Mouse (Mus musculus): ENCODE measurements around the gene Rasl12. TPM values are rescaled to one million over a fixed set of nuclear protein-coding genes. Genes with fewer than 3 reads are reported as not detected.

Rasl12 gene
- polyA plus RNA-seq, 1 experiment: 81.4 TPM

DNA sequence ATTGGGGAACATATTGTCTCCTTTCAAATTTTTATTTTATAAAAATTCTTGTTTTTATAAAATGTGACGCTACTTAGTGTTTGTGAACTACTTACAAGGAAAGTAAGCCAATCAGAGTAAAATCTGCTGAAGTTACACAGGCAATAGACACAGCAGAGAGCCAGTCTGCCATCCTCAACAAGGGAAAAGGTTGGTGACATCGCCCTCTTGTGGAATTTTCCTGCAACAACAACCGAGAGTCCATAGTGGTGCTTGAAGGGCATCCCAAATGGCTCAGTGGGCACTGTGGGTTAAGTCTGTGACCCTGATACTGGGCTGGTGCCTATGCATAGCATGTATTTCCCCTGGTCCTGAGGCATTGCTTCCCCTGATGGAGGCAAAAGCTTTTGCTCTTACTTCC lies 33.9 kb downstream of the Rasl12 start:
- 2% methylated on average over 3 of the region's 3 CpGs for WGBS
- no peak overlapping the region for H3K4me3 ChIP-seq (replicated peaks; ENCODE audit: extremely low read depth, low read depth, low read length)
- DNase-seq: peak; percentile 79
- H3K4me1 ChIP-seq (ENCODE audit: control insufficient read depth, insufficient read depth, low read length): peaks cover 2% of the 10 kb centered on the region; the same call in 1 of the 2 replicates
- TF ChIP-seq POLR2A (IDR thresholded peaks at IDR 0.05; ENCODE audit: borderline replicate concordance, extremely low read depth, low read depth, low read length): no peak
- peak; percentile 73 for TF ChIP-seq CTCF (IDR thresholded peaks at IDR 0.05; ENCODE audit: insufficient read depth, low read length)

DNA sequence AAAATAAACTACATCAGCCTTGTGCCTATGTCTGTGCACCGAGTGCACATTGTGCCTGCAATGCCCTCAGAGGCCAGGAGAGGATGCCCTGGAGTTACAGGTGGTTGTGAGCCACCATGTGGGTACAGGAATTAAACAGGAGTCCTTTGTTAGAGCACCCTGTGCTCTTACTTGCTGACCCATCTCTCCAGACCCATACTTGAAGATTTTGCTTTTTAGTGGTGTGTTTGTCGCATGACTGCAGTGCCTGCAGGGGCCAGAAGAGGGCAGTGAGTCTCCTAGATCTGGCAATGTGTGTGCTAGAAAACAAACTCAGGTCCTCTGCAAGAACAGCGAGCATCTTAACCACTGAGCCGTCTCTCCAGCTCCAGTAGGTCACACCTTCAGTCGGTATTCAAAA lies 35.8 kb downstream of the Rasl12 start:
- peaks cover 2% of the 10 kb centered on the region; the same call in 1 of the 2 replicates for H3K4me1 ChIP-seq (ENCODE audit: control insufficient read depth, insufficient read depth, low read length)
- WGBS: 62% methylated on average over 5 of the region's 5 CpGs
- peak; percentile 43 for DNase-seq
- TF ChIP-seq POLR2A (IDR thresholded peaks at IDR 0.05; ENCODE audit: borderline replicate concordance, extremely low read depth, low read depth, low read length): no peak
- peak; percentile 52; the same call in 1 of the 2 replicates for TF ChIP-seq CTCF (IDR thresholded peaks at IDR 0.05; ENCODE audit: insufficient read depth, low read length)
- no peak overlapping the region for H3K4me3 ChIP-seq (replicated peaks; ENCODE audit: extremely low read depth, low read depth, low read length)

DNA sequence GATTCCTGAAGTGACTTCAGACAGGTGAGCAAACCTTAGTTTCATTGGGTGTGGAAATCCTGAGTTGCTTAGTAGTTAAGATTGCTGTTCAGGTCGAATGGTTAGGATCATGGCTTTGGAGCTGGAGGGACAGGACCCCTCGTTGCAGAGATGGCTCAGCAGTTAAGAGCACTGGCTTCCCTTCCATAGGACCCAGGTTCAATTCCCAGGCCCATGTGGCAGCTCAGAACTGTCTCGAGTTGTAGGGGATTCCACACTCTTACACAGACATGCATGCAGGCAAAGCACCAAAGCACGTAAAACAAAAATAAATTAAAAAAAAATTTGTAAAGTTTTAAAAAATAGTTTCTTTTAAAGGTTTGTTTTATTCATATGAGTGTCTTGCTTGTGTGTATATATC lies 36.9 kb downstream of the Rasl12 start:
- WGBS: 67% methylated on average over 4 of the region's 4 CpGs
- no peak for DNase-seq
- no peak for TF ChIP-seq CTCF (IDR thresholded peaks at IDR 0.05; ENCODE audit: insufficient read depth, low read length)
- TF ChIP-seq POLR2A (IDR thresholded peaks at IDR 0.05; ENCODE audit: borderline replicate concordance, extremely low read depth, low read depth, low read length): no peak
- H3K4me1 ChIP-seq (ENCODE audit: control insufficient read depth, insufficient read depth, low read length): peaks cover 2% of the 10 kb centered on the region; the same call in 1 of the 2 replicates
- no peak overlapping the region for H3K4me3 ChIP-seq (replicated peaks; ENCODE audit: extremely low read depth, low read depth, low read length)

DNA sequence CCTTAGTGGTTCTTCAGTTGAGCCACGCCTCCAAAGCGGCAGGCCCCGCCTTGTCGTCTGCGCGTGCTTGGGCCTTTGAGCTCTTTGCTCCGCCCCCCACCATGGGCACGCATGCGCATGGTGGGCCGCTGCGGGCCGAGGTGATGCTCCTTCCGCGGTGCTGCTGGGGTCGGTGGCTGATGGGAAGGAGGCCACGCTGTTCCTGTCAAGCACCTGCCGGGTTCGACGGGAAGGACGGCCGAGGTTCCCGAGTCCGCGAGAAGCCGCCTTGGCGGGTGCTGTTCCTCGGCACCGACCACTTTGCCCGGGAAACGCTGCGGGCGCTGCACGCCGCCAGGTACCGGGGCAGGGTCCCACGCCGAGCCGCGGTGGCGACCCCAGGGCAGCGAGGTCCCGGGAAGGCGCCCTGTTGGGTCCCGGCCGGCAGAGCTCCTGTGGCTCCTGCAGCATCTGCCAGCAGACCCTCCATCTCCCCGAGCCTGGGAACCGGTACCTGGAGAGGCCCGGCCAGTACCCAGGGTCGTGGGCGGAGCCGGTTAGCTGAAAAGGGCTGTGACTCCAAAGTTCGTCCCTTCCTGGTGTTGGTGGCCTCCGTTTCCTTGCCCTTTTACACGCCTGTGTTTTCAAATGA lies 37.5 kb downstream of the Rasl12 start, which contains the start of gene Mtfmt:
Gene Mtfmt (plus strand): TSS at position 112 of the 631 bp plus-strand sequence.
- under 1% methylated on average over 54 of the region's 54 CpGs for WGBS
- H3K4me3 ChIP-seq (replicated peaks; ENCODE audit: extremely low read depth, low read depth, low read length): peak within 1 kb of the TSS; percentile 86
- H3K4me1 ChIP-seq (ENCODE audit: control insufficient read depth, insufficient read depth, low read length): peaks cover 2% of the 10 kb centered on the region; the same call in 1 of the 2 replicates
- TF ChIP-seq POLR2A (IDR thresholded peaks at IDR 0.05; ENCODE audit: borderline replicate concordance, extremely low read depth, low read depth, low read length) (peak; percentile 88; the same call in 1 of the 2 replicates), CTCF (IDR thresholded peaks at IDR 0.05; ENCODE audit: insufficient read depth, low read length) (no peak)
- DNase-seq: peak; percentile 92

DNA sequence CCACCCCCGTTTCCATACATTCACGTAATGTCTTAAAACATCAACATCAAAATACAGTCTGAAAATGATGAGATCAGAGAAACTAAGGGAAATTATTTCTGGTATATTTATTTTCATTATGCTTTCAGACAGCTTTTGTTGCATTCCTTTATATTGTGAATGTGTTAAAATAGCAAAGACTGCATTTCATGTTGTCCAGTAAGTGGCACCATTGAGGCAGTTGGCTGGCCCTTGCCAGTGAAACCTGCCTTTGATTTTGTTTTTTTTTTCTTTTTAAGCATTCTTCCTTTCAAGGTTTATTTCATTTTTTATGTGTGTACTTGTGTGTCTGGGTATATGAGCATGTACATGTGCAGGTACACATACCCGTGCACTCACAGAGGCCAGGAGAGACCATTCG lies 46.4 kb downstream of the Rasl12 start:
- no peak for TF ChIP-seq CTCF (IDR thresholded peaks at IDR 0.05; ENCODE audit: insufficient read depth, low read length)
- TF ChIP-seq POLR2A (IDR thresholded peaks at IDR 0.05; ENCODE audit: borderline replicate concordance, extremely low read depth, low read depth, low read length): no peak
- Histone ChIP-seq H3K4me3 (replicated peaks; ENCODE audit: extremely low read depth, low read depth, low read length) (no peak overlapping the region), H3K4me1 (ENCODE audit: control insufficient read depth, insufficient read depth, low read length) (no peaks in the 10 kb centered on the region)
- 96% methylated on average over 4 of the region's 4 CpGs for WGBS
- DNase-seq: no peak

DNA sequence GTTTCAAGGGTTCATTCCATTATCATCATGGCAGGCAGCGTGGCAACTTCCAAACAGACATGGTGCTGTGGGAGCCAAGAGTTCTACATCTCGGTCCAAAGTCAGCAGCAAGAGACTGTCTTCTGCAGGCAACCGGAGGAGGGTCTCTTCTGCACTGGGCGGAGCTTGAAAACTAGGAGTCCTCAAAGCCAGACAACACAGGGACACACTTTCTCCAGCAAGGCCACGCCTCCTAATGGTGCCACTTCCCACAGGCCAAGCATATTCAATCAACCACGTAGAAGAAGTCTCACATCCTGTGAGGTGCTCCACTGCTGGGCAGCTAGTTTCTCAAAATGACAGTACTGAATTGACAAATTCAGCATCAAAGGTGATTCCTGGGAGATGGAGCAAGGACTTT lies 49.6 kb downstream of the Rasl12 start:
- no peaks in the 10 kb centered on the region for H3K4me1 ChIP-seq (ENCODE audit: control insufficient read depth, insufficient read depth, low read length)
- H3K4me3 ChIP-seq (replicated peaks; ENCODE audit: extremely low read depth, low read depth, low read length): no peak overlapping the region
- no peak for TF ChIP-seq CTCF (IDR thresholded peaks at IDR 0.05; ENCODE audit: insufficient read depth, low read length)
- no peak for TF ChIP-seq POLR2A (IDR thresholded peaks at IDR 0.05; ENCODE audit: borderline replicate concordance, extremely low read depth, low read depth, low read length)
- DNase-seq: no peak
- WGBS: 89% methylated on average over 6 of the region's 6 CpGs

DNA sequence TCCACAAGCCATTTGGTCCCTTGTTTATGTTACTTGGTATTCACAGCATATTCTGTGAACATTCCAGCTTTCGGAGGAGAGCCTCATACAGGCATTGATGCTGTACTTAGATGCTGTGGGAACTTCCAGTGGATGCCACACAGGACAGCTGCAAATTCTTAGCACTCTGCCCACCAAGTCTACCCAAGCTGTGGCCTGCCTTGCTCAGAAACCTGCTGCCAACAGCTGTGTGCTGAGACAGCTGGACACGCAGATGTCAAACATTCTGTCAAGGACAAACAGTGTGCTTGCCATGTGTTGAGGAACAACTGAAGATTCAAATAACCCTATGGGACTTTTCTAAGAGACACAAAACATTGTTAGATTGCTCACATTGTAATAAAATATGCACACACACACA lies 60.7 kb downstream of the Rasl12 start:
- TF ChIP-seq CTCF (IDR thresholded peaks at IDR 0.05; ENCODE audit: insufficient read depth, low read length) (no peak), POLR2A (IDR thresholded peaks at IDR 0.05; ENCODE audit: borderline replicate concordance, extremely low read depth, low read depth, low read length) (no peak)
- WGBS: 77% methylated on average over 2 of the region's 2 CpGs
- Histone ChIP-seq H3K4me1 (ENCODE audit: control insufficient read depth, insufficient read depth, low read length) (peaks cover 6% of the 10 kb centered on the region), H3K4me3 (replicated peaks; ENCODE audit: extremely low read depth, low read depth, low read length) (no peak overlapping the region)
- no peak for DNase-seq

DNA sequence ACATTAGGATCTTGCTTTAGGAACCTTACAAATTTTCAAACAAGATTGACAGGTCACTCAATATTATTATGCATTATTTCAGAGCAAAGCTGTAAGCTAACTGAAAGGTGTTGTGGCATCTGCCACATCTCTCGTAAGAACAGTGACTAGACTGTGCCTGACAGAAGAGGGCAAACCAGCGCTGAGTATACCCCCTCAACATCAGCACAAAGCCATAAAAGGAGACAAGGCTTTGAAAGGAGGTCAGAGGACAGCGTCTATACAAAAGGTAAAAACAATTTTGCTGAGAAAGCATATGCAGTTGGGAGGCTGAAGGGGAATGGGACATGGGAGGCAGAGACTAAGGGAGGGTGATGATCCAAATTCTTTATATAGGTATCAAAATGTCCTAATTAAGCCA lies 61.9 kb downstream of the Rasl12 start:
- WGBS: 70% methylated on average over 3 of the region's 3 CpGs
- Histone ChIP-seq H3K4me3 (replicated peaks; ENCODE audit: extremely low read depth, low read depth, low read length) (no peak overlapping the region), H3K4me1 (ENCODE audit: control insufficient read depth, insufficient read depth, low read length) (peaks cover 6% of the 10 kb centered on the region)
- DNase-seq: no peak
- no peak for TF ChIP-seq CTCF (IDR thresholded peaks at IDR 0.05; ENCODE audit: insufficient read depth, low read length)
- TF ChIP-seq POLR2A (IDR thresholded peaks at IDR 0.05; ENCODE audit: borderline replicate concordance, extremely low read depth, low read depth, low read length): no peak

DNA sequence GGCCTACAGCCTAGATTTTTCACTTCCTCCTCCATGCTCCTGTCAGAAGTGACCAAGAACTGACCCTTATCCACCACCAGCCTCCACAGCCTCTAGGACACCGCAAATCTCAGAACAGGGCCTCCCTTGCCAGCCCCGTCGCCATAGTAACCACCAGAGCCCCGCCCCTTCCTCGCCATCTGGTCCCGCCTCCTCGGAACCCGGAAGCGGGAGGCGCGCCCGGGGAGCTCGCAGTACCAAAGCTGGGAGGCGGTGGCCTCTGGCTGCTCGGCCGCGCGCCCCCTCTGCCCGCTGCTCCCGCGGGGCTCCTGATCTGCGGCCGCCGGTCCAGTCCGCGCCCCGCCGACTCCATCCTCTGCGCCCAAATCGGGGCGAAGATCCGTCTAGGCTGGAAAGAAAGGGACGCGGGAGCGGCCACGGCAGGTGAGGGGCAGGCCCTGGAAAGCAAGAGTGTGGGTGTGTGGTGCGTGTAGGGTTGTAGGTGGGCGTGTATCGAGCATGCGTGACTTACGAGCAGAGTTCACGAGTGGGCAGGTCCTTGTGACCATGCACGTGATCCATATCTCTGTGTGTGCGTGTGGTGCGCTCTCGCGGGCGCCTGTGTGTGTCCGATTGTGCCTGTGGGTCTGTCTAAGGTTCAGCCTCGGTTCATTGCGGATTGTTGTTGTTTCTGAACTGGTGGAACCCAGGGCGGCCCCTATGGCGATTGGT lies 62.6 kb downstream of the Rasl12 start, which contains the start of gene Spg21:
Gene Spg21 (plus strand): TSS at position 216 of the 711 bp plus-strand sequence.
- Histone ChIP-seq H3K4me1 (ENCODE audit: control insufficient read depth, insufficient read depth, low read length) (peaks cover 6% of the 10 kb centered on the region), H3K4me3 (replicated peaks; ENCODE audit: extremely low read depth, low read depth, low read length) (peak within 1 kb of the TSS; percentile 83)
- TF ChIP-seq CTCF (IDR thresholded peaks at IDR 0.05; ENCODE audit: insufficient read depth, low read length) (no peak), POLR2A (IDR thresholded peaks at IDR 0.05; ENCODE audit: borderline replicate concordance, extremely low read depth, low read depth, low read length) (no peak; the same call in 1 of the 2 replicates)
- WGBS: under 1% methylated on average over 53 of the region's 53 CpGs
- peak; percentile 98 for DNase-seq

Data from lung, adult 2 months (tissue).